In genomic region chr11:5629033-5629432, GRCm38 (mm10) we compare ENCODE assay signal across 9 mouse cellular contexts. TPM values are rescaled to one million over a fixed set of nuclear protein-coding genes. Genes with fewer than 3 reads are reported as not detected.
DNase-seq lines count a peak whose midpoint lies in the region; ATAC-seq and TF ChIP-seq lines count a peak whose summit lies in the region.
"Had no signal": no experiment of that assay in that cellular context is flagged by ENCODE, and none has a peak within 500 bp of the region (broad histone marks: within the 10 kb centered on the region; RNA-seq: fewer than 3 reads in every experiment).

No protein-coding gene starts in this region.

- H3K27me3 ChIP-seq in intestine, postnatal 0 days (replicated peaks; ENCODE audit: control insufficient read depth, insufficient read depth, low read length) = no peaks in the 10 kb centered on the region
- H3K27me3 ChIP-seq in intestine, embryonic 16.5 days (replicated peaks; ENCODE audit: control insufficient read depth, insufficient read depth, low read length) = no peaks in the 10 kb centered on the region
- H3K27me3 ChIP-seq in embryonic facial prominence, embryonic 10.5 days (replicated peaks; ENCODE audit: low read depth, poor library complexity, severe bottlenecking) = no peaks in the 10 kb centered on the region
- no peaks in the 10 kb centered on the region; the same call in 1 of the 2 replicates for H3K27me3 ChIP-seq in hindbrain, embryonic 13.5 days
- no peaks in the 10 kb centered on the region for H3K27me3 ChIP-seq in thymus, adult 2 months (ENCODE audit: control insufficient read depth, insufficient read depth, low read length)
- H3K27me3 ChIP-seq: neural tube, embryonic 13.5 days had no signal

- no peaks in the 10 kb centered on the region for H3K4me1 ChIP-seq in intestine, postnatal 0 days (replicated peaks; ENCODE audit: control insufficient read depth, insufficient read depth, low read length)
- no peaks in the 10 kb centered on the region for H3K4me1 ChIP-seq in intestine, embryonic 16.5 days (ENCODE audit: control insufficient read depth, insufficient read depth, low read length)
- H3K4me1 ChIP-seq in embryonic facial prominence, embryonic 10.5 days = no peaks in the 10 kb centered on the region
- H3K4me1 ChIP-seq in hindbrain, embryonic 13.5 days (replicated peaks) = no peaks in the 10 kb centered on the region
- H3K4me1 ChIP-seq in olfactory bulb, adult 2 months (ENCODE audit: control insufficient read depth, insufficient read depth, low read length) = 0 out of 2 replicates have a peak, but pooled peaks cover 3% of the 10 kb centered on the region
- H3K4me1 ChIP-seq in thymus, adult 2 months (replicated peaks; ENCODE audit: control insufficient read depth, insufficient read depth, low read length) = peaks cover 3% of the 10 kb centered on the region; the same call in 1 of the 2 replicates
- H3K4me1 ChIP-seq: neural tube, embryonic 13.5 days had no signal

- no peaks in the 10 kb centered on the region for H3K36me3 ChIP-seq in intestine, postnatal 0 days (ENCODE audit: control insufficient read depth, insufficient read depth)
- H3K36me3 ChIP-seq in intestine, embryonic 16.5 days (ENCODE audit: control insufficient read depth, insufficient read depth, low read length) = no peaks in the 10 kb centered on the region
- H3K36me3 ChIP-seq in embryonic facial prominence, embryonic 10.5 days (replicated peaks) = no peaks in the 10 kb centered on the region
- no peaks in the 10 kb centered on the region for H3K36me3 ChIP-seq in hindbrain, embryonic 13.5 days
- no peaks in the 10 kb centered on the region for H3K36me3 ChIP-seq in thymus, adult 2 months (ENCODE audit: control insufficient read depth, insufficient read depth, low read length)
- H3K36me3 ChIP-seq: neural tube, embryonic 13.5 days had no signal

- no peaks in the 10 kb centered on the region for H3K9me3 ChIP-seq in intestine, postnatal 0 days (ENCODE audit: control insufficient read depth)
- H3K9me3 ChIP-seq in intestine, embryonic 16.5 days (ENCODE audit: control insufficient read depth, low read length) = no peaks in the 10 kb centered on the region
- H3K9me3 ChIP-seq in embryonic facial prominence, embryonic 10.5 days = no peaks in the 10 kb centered on the region
- H3K9me3 ChIP-seq in hindbrain, embryonic 13.5 days = no peaks in the 10 kb centered on the region
- H3K9me3 ChIP-seq: neural tube, embryonic 13.5 days had no signal

- no peak overlapping the region for H3K27ac ChIP-seq in intestine, postnatal 0 days (ENCODE audit: low read depth, low read length)
- no peak overlapping the region for H3K27ac ChIP-seq in intestine, embryonic 16.5 days (ENCODE audit: low read length)
- no peak overlapping the region for H3K27ac ChIP-seq in embryonic facial prominence, embryonic 10.5 days (replicated peaks)
- H3K27ac ChIP-seq in hindbrain, embryonic 13.5 days = no peak overlapping the region
- H3K27ac ChIP-seq in olfactory bulb, adult 2 months (ENCODE audit: insufficient read depth, low read depth, low read length) = no peak overlapping the region
- H3K27ac ChIP-seq in thymus, adult 2 months (ENCODE audit: control insufficient read depth, insufficient read depth, low read length) = no peak overlapping the region
- H3K27ac ChIP-seq: neural tube, embryonic 13.5 days had no signal

- intact Hi-C loops in left cerebral cortex, postnatal 4 days (cut with DNase I) = loop anchor here (10.0 kb wide), 1 partner anchor 144 kb away; no protein-coding TSS in a partner anchor

- H3K9ac ChIP-seq in intestine, postnatal 0 days (ENCODE audit: low read depth, low read length) = no peak overlapping the region
- H3K9ac ChIP-seq in intestine, embryonic 16.5 days (ENCODE audit: low read depth, low read length) = no peak overlapping the region
- H3K9ac ChIP-seq in hindbrain, embryonic 13.5 days = no peak overlapping the region
- H3K9ac ChIP-seq: neural tube, embryonic 13.5 days had no signal

- ATAC-seq in intestine, postnatal 0 days = no peak
- no peak; the same call in 1 of the 2 replicates for ATAC-seq in intestine, embryonic 16.5 days
- no peak for ATAC-seq in hindbrain, embryonic 13.5 days (ENCODE audit: low FRiP score)

- TF ChIP-seq POLR2A in olfactory bulb, adult 2 months (IDR thresholded peaks at IDR 0.05; ENCODE audit: insufficient read depth, low read depth, low read length) = no peak
- TF ChIP-seq POLR2A in thymus, adult 2 months (IDR thresholded peaks at IDR 0.05; ENCODE audit: control insufficient read depth, extremely low read depth, insufficient read depth, low read length, poor library complexity) = no peak

- peak overlapping the region; percentile 3; the same call in 1 of the 2 replicates for H3K4me2 ChIP-seq in intestine, postnatal 0 days (replicated peaks; ENCODE audit: low read depth)
- no peak overlapping the region for H3K4me2 ChIP-seq in intestine, embryonic 16.5 days (ENCODE audit: low read depth, low read length)
- H3K4me2 ChIP-seq in hindbrain, embryonic 13.5 days = 0 out of 2 replicates have a peak overlapping the region, but pooled peaks have one; percentile 10
- H3K4me2 ChIP-seq: neural tube, embryonic 13.5 days had no signal

- H3K4me3 ChIP-seq in intestine, postnatal 0 days (ENCODE audit: low read depth, low read length) = no peak overlapping the region
- no peak overlapping the region for H3K4me3 ChIP-seq in intestine, embryonic 16.5 days (ENCODE audit: low read length)
- H3K4me3 ChIP-seq in embryonic facial prominence, embryonic 10.5 days = no peak overlapping the region; the same call in 1 of the 2 replicates
- no peak overlapping the region for H3K4me3 ChIP-seq in hindbrain, embryonic 13.5 days
- H3K4me3 ChIP-seq in olfactory bulb, adult 2 months (ENCODE audit: insufficient read depth, low read depth, low read length) = no peak overlapping the region
- H3K4me3 ChIP-seq in thymus, adult 2 months (ENCODE audit: control insufficient read depth, insufficient read depth, low read length) = no peak overlapping the region
- H3K4me3 ChIP-seq: neural tube, embryonic 13.5 days had no signal

- 19% methylated on average over 15 of the region's 15 CpGs for WGBS in intestine, postnatal 0 days
- WGBS in intestine, embryonic 16.5 days = 22% methylated on average over 15 of the region's 15 CpGs
- 23% methylated on average over 15 of the region's 15 CpGs for WGBS in embryonic facial prominence, embryonic 10.5 days
- 26% methylated on average over 15 of the region's 15 CpGs for WGBS in hindbrain, embryonic 13.5 days
- 22% methylated on average over 15 of the region's 15 CpGs for WGBS in olfactory bulb, adult 2 months
- 22% methylated on average over 15 of the region's 15 CpGs for WGBS in thymus, adult 2 months

- peak; percentile 90 for DNase-seq in adrenal gland, postnatal 14 days
- peak; percentile 85 for DNase-seq in embryonic facial prominence, embryonic 10.5 days (ENCODE audit: low spot score)
- peak; percentile 79 for DNase-seq in left cerebral cortex, postnatal 4 days
- peak; percentile 77 for DNase-seq in thymus, adult 2 months

- peak; percentile 93 for TF ChIP-seq CTCF in intestine, postnatal 0 days (IDR thresholded peaks at IDR 0.05; ENCODE audit: low read depth)
- peak; percentile 68; the same call in 1 of the 2 replicates for TF ChIP-seq CTCF in olfactory bulb, adult 2 months (IDR thresholded peaks at IDR 0.05; ENCODE audit: insufficient read depth, low read depth, low read length)
- peak; percentile 91 for TF ChIP-seq CTCF in thymus, adult 2 months (IDR thresholded peaks at IDR 0.05; ENCODE audit: borderline replicate concordance, control insufficient read depth, extremely low read depth, insufficient read depth, low read length, poor library complexity)

RNA-seq across cellular contexts. Expression of gene Ankrd36, which starts 59.5 kb away (rescaled TPM):
- not detected in 2 replicates for polyA plus RNA-seq in intestine, postnatal 0 days (2015; fragmentation: Nextera tagmentation; extraction: Ambion mirVana)
- not detected in 2 replicates for polyA plus RNA-seq in intestine, embryonic 16.5 days (2015; fragmentation: Nextera tagmentation; extraction: Ambion mirVana)
- total RNA-seq in adrenal gland, postnatal 14 days (2021) = not detected in 2 replicates
- polyA plus RNA-seq in embryonic facial prominence, embryonic 10.5 days (2016; fragmentation: Nextera tagmentation; extraction: Ambion mirVana) = not detected in 2 replicates
- not detected in 2 replicates for polyA plus RNA-seq in hindbrain, embryonic 13.5 days (2015; fragmentation: Nextera tagmentation; extraction: Ambion mirVana)
- total RNA-seq in left cerebral cortex, postnatal 4 days (2021) = not detected
- polyA plus RNA-seq in olfactory bulb, adult 2 months (2012; ENCODE audit: insufficient read depth, insufficient read length, low replicate concordance, missing spikeins) = not detected in 2 replicates
- not detected in 2 replicates for polyA plus RNA-seq in thymus, adult 2 months (2012; rRNA removed)
- polyA plus RNA-seq: neural tube, embryonic 13.5 days had no signal
